Mouse (Mus musculus) stomach, postnatal 0 days (tissue): ENCODE measurements around the gene Eif6. TPM values are rescaled to one million over a fixed set of nuclear protein-coding genes. Genes with fewer than 3 reads are reported as not detected.

Experiments used
- ATAC-seq: fragments of 200-750 bp; cut with Nextera tagmentation; 2 replicates; pipeline ENCODE4 v1.8.0; 2017; ENCODE audit not compliant: low FRiP score, low TSS enrichment
- DNase-seq: peaks from one replicate; pipeline ENCODE4 v3.0.0-alpha.2; 2016; ENCODE audit warnings: low spot score
- H3K27ac ChIP-seq: fragments of 300-500 bp; sonication (generic); replicated peaks from 2 replicates; pipeline ENCODE4 v1.5.1; 2014; ENCODE audit warnings: mild to moderate bottlenecking, control low read depth
- H3K27me3 ChIP-seq: fragments of 300-500 bp; sonication (generic); 2 replicates; pipeline ENCODE4 v1.6.1; 2014; ENCODE audit warnings: low read length; ENCODE audit not compliant: control insufficient read depth, insufficient read depth
- H3K36me3 ChIP-seq: fragments of 300-500 bp; sonication (generic); 2 replicates; pipeline ENCODE4 v1.6.1; 2014; ENCODE audit warnings: low read length, mixed read lengths; ENCODE audit not compliant: control insufficient read depth, insufficient read depth
- H3K4me1 ChIP-seq: fragments of 300-500 bp; sonication (generic); replicated peaks from 2 replicates; pipeline ENCODE4 v1.6.1; 2014; ENCODE audit warnings: antibody characterized with exemption; ENCODE audit not compliant: control insufficient read depth, insufficient read depth
- H3K4me2 ChIP-seq: fragments of 300-500 bp; sonication (generic); replicated peaks from 2 replicates; pipeline ENCODE4 v1.6.1; 2014; ENCODE audit warnings: low read depth, mild to moderate bottlenecking, control low read depth, moderate library complexity
- H3K4me3 ChIP-seq: fragments of 300-500 bp; sonication (generic); 2 replicates; pipeline ENCODE4 v1.5.1; 2014; ENCODE audit warnings: low read depth, low read length, control low read depth
- H3K9ac ChIP-seq: fragments of 300-500 bp; sonication (generic); 2 replicates; pipeline ENCODE4 v1.6.1; 2014; ENCODE audit warnings: mild to moderate bottlenecking, low read length, control low read depth, mixed read lengths
- H3K9me3 ChIP-seq: fragments of 300-500 bp; sonication (generic); 2 replicates; pipeline ENCODE4 v1.6.1; 2016; ENCODE audit warnings: low read length; ENCODE audit not compliant: control insufficient read depth
- CTCF ChIP-seq: IDR thresholded peaks from 2 replicates; pipeline ENCODE4 v1.5.1; 2016; ENCODE audit warnings: antibody characterized with exemption, low read depth, mild to moderate bottlenecking, moderate library complexity
- EP300 ChIP-seq: optimal IDR thresholded peaks from 2 replicates; pipeline ENCODE3; 2016; ENCODE audit warnings: antibody characterized with exemption
- WGBS: fragments of 180-500 bp; shearing (Covaris S2); extraction: QIAGEN DNeasy Blood & Tissue Kit; methylation state at CpG from one replicate; pipeline ENCODE4 v1.1.7; 2014; 5-methylcytosine and 5-hydroxymethylcytosine counted together
- polyA plus RNA-seq: library from polyadenylated mRNA; unstranded; fragments of >200 nt; fragmentation: Nextera tagmentation; extraction: Ambion mirVana; gene quantifications from 2 replicates; pipeline ENCODE4 v1.2.1, GENCODE M21; 2015

Gene Eif6
- polyA plus RNA-seq, 1 experiment from 2014 or later, result 310 TPM

GRCm38 (mm10) chr2:155850120-155850519 is 23.4 kb upstream of the Eif6 start:
- 80% methylated on average over 7 of the region's 7 CpGs for WGBS
- ATAC-seq (no peak), DNase-seq (no peak)
- TF ChIP-seq CTCF (no peak), EP300 (no peak)
- Histone ChIP-seq H3K27me3 (no peaks in the 10 kb centered on the region), H3K4me1 (no peaks in the 10 kb centered on the region), H3K27ac (no peak overlapping the region), H3K9ac (no peak overlapping the region), H3K4me3 (no peak overlapping the region), H3K4me2 (no peak overlapping the region), H3K9me3 (no peaks in the 10 kb centered on the region), H3K36me3 (peaks cover 7% of the 10 kb centered on the region; the same call in 1 of the 2 replicates)

- ATAC-seq (no peak), DNase-seq (no peak)
- WGBS, result 50% methylated on average over 7 of the region's 7 CpGs
- no peak overlapping the region for H3K27ac ChIP-seq
- H3K9me3 ChIP-seq, result no peaks in the 10 kb centered on the region
- H3K9ac ChIP-seq, result no peak overlapping the region
- H3K36me3 ChIP-seq, result peaks cover 7% of the 10 kb centered on the region; the same call in 1 of the 2 replicates
- no peaks in the 10 kb centered on the region for H3K27me3 ChIP-seq
- no peak overlapping the region for H3K4me3 ChIP-seq
- no peak overlapping the region for H3K4me2 ChIP-seq
- TF ChIP-seq EP300, result no peak
- no peak for TF ChIP-seq CTCF
- H3K4me1 ChIP-seq, result no peaks in the 10 kb centered on the region
Observed at GRCm38 (mm10) chr2:155849464-155849863, 22.7 kb upstream of the Eif6 start.

- Histone ChIP-seq H3K9ac (no peak overlapping the region), H3K27me3 (no peaks in the 10 kb centered on the region), H3K4me3 (no peak overlapping the region), H3K9me3 (no peaks in the 10 kb centered on the region), H3K36me3 (peaks cover 7% of the 10 kb centered on the region; the same call in 1 of the 2 replicates), H3K27ac (no peak overlapping the region), H3K4me2 (no peak overlapping the region), H3K4me1 (no peaks in the 10 kb centered on the region)
- peak; percentile 87 for DNase-seq
- ATAC-seq, result peak; percentile 52; the same call in 1 of the 2 replicates
- 23% methylated on average over 6 of the region's 6 CpGs for WGBS
- TF ChIP-seq CTCF (peak; percentile 99), EP300 (no peak)
Observed at GRCm38 (mm10) chr2:155848291-155848690, 21.6 kb upstream of the Eif6 start.

GRCm38 (mm10) chr2:155846930-155847329 is 20.2 kb upstream of the Eif6 start:
- ATAC-seq (no peak), DNase-seq (no peak)
- H3K4me2 ChIP-seq, result no peak overlapping the region
- no peaks in the 10 kb centered on the region for H3K4me1 ChIP-seq
- H3K27ac ChIP-seq, result no peak overlapping the region
- TF ChIP-seq CTCF (no peak), EP300 (no peak)
- peaks cover 7% of the 10 kb centered on the region; the same call in 1 of the 2 replicates for H3K36me3 ChIP-seq
- H3K4me3 ChIP-seq, result no peak overlapping the region
- H3K9me3 ChIP-seq, result no peaks in the 10 kb centered on the region
- 52% methylated on average over 8 of the region's 8 CpGs for WGBS
- H3K27me3 ChIP-seq, result no peaks in the 10 kb centered on the region
- no peak overlapping the region for H3K9ac ChIP-seq

GRCm38 (mm10) chr2:155838961-155839360 is 12.2 kb upstream of the Eif6 start:
- no peak overlapping the region for H3K9ac ChIP-seq
- no peak overlapping the region for H3K27ac ChIP-seq
- H3K4me2 ChIP-seq, result no peak overlapping the region
- 87% methylated on average over 4 of the region's 4 CpGs for WGBS
- DNase-seq (no peak), ATAC-seq (no peak)
- no peaks in the 10 kb centered on the region for H3K4me1 ChIP-seq
- H3K27me3 ChIP-seq, result no peaks in the 10 kb centered on the region
- no peak overlapping the region for H3K4me3 ChIP-seq
- H3K9me3 ChIP-seq, result no peaks in the 10 kb centered on the region
- H3K36me3 ChIP-seq, result no peaks in the 10 kb centered on the region
- no peak for TF ChIP-seq CTCF
- TF ChIP-seq EP300, result no peak

GRCm38 (mm10) chr2:155837961-155838360 is 11.2 kb upstream of the Eif6 start:
- Histone ChIP-seq H3K27ac (no peak overlapping the region), H3K4me1 (no peaks in the 10 kb centered on the region), H3K27me3 (no peaks in the 10 kb centered on the region), H3K4me3 (no peak overlapping the region), H3K9me3 (no peaks in the 10 kb centered on the region), H3K4me2 (no peak overlapping the region), H3K36me3 (no peaks in the 10 kb centered on the region), H3K9ac (no peak overlapping the region)
- WGBS, result 78% methylated on average over 3 of the region's 3 CpGs
- DNase-seq, result no peak
- ATAC-seq, result no peak
- no peak for TF ChIP-seq EP300
- TF ChIP-seq CTCF, result no peak
